Mouse (Mus musculus) cerebellum, adult 18-20 months (tissue): ENCODE measurements around the gene Pnrc2.
A peak's percentile ranks its signal among the peaks of the same experiment; 100 is the strongest.

Source experiments
- DNase-seq, 2 experiments: peaks; one replicate each; pipeline ENCODE4 v3.0.0; 2021

The Pnrc2 gene

GRCm38 (mm10) chr4:135868996-135869395 lies 4.7 kb downstream of the Pnrc2 start:
- no peak for DNase-seq

DNA sequence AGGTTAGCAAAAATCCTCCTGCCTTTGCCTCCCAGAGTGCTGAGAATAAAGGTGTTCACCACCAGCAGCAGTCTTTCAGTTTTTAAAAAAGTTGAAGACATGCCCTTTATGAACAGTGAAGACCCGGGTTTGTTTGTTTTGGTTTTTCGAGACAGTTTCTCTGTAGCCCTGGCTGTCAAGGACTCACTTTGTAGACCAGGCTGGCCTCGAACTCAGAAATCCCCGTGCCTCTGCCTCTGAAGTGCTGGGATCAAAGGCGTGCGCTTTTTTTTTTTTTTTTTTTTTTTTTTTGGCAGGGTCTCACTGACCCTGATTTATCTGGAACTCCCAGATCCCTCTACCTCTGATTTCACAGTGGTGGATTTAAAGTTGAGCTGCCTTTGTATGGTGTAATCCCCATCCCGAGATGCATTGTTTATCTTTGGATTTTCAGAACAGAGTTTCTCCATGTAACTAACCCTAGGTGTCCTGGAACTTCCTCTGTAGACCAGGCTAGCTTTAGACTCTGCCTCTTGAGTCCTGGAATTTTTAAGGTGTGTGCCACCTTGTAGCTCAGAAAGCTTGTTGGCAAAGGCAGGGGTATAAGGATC lies 16.0 kb downstream of the Pnrc2 start:
- no peak for DNase-seq

DNA sequence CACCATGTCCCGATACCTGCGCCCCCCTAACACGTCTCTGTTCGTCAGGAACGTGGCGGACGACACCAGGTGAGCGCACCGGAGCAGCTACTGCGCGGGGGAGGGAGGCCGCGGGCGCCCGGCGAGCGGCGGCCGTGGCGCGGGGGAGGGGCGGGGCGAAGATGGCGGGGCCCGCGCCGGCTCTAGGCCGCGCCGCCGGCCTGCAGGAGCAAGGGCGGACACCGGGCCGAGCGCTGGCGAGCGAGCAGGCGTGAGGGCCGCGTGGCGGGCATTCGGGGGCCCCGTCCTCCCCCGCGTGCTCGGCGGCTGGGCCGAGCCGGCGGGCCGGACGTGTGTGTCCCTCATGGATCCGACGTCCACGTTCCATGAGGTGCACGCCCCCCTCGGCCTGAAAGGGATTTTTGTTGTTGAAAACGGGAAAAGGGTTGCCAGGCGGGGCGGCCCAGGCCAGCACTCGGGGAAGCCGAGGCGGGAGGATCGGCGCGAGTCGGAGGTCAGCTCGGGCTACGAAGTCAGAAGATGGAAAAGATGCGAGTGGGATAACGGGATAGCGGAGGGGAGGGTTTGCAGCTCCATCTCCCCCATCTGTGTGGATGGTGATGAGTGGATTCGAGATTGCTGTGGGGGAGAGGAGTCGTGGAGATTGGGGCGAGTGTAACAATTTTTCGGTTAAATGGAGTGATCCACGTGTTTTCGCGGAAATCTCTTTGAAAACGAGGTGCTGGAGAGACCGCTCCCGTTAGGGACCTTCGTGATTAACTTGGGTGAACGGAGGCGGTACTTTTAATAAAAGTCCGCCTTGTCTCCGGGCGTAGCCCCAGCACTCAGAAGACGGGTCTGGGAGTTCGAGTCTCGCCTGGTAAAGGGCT lies 17.2 kb downstream of the Pnrc2 start:
- peak; percentile 19 to 55 for DNase-seq

DNA sequence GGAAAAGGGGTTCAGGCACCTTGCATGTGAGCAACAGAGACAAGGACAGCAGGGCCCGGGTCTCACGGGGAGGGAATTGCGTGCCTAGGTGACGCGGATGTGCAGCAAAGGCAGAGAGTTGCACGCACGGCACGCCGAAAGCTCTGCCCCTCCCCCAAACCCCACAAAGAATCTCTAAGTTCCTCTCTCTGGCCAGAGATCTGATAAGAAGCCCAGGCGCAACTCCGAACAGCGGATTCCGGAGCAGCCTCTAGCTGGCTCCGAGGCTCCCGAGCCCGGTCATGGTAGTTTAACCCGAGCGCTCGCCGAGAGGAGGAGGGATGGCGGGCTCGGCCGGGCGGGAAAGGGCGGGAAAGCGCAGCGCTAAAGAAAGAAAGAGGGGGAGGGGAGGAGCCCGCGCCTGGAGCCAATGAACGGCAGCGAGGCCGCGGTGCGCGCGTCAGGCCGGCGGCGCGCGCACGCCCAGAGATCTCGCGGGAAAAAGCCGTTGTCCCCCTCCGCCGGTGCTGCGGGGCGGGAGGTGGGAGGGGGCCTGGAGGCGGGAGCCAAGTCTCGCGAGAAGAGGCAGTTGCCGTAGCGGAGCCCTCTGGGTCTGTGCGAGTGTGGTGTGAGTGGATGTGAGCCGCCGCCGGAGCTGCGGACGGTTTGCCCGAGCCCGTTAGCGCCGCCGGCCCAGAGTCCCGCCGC lies 18.0 kb downstream of the Pnrc2 start, which contains the start of gene Srsf10:
Gene Srsf10, plus strand, starts transcription at position 212 of the 687 bp plus-strand sequence.
- DNase-seq = peak; percentile 94 to 95

DNA sequence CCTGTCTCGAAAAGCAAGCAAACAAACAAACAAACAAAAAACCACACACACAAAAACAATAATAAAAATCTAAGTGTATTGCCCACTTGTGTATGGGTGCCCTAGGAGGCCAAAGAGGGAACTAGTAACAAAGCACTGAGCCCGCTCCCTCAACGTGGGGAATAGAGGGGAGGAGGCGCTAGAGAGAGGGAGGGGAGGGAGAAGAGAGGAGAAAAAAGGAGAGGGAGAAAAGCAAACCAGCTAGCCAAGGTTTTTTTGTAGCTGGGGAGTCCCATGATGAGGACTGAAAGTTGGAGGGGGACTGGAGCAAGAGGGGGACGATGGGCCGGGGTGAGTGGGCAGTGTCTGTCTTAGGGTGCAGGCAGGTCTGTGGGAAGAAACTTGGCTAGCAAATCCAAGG lies 18.6 kb downstream of the Pnrc2 start:
- no peak for DNase-seq

DNA sequence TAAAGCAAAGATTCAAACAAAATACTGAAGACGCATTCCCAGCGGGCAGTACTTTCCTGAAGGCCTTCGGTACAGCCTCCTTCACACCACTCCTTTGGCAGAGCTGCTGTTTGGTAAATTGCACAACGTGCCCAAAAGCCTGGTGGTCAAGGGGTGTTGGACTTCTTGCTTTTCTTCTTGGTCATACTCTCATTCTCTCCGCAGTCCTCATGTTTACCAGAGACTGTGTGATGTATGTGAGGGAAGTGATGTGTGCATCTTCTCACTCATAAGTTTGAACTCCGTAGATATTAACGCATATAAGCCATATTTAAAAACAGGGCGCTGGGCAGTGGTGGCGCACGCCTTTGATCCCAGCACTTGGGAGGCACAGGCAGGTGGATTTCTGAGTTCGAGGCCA lies 19.0 kb downstream of the Pnrc2 start:
- no peak for DNase-seq

DNA sequence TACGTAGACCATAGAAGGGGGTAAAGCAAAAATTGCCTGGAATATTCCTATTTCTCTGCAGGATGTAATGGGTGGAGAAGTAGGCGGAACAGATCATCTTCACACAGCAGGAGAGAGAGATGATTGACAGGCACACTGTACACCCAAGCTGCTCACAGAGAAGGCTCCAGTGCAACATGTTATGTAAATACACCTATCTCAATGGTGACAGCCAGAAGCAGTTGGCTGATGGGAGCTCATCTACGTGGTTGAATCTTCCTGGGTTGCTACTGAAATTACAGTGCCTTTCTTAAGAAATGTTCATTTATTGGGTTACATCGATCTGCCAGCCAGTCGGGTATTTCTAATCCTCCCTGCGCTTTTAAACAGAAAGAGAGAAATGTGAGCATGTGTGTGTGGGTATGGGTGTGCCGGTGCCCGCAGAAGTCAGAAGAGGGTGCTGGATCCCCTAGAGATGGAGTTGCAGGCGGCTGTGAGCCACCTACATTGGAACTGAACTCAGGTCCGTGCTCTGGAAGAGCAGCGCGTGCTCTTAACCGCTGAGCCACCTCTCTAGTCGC lies 19.6 kb downstream of the Pnrc2 start:
- DNase-seq = no peak

DNA sequence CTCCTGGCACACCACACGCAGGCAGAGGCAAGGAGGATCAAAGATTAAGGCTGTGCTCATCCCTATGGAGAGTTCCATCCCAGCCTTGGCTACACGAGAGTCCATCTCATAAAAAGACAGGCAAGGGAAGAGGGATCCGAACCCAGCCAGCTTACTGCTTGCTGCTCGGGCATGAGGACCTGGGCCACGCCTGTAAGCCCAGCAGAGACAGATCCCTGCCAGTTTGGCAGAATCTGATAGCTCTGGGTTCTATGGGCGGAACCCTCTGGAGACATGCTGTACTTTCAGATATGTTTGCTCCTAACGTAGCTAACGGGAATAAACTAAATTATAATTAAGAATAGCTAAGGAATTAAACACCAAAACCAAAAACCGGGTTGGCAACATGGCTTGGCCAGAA lies 21.7 kb downstream of the Pnrc2 start:
- DNase-seq = no peak

DNA sequence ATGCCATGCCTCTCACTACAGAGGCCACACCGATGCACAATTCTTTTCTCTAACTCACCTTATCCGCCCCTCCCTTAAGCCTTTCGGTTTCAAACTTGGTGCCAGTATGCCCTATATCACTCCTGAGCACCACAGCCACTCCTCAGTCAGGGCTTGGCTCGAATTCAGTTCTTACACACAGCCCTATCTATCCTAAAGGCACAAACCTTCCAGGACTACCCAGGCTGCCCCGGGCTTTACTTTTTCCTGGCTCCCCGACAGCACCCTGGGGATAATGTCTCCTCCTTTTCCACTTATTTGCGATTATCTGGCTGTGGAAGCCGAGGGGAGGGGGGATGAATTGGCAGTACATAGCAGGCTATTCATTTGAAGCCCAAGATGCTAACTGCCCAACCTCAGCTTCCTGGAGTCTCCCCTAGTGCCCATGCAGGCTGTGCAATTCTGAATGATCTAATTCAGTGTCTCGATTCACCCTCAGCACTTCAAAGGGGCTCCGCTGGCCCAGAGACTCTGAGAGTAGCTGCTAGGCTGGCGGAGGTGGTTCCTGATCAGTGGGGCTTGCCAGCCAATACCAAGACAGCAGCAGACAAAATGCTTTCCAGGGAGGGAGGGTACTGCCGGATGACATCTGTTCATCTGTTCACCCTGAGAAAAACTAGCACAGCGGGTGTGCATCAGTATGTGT lies 23.1 kb downstream of the Pnrc2 start:
- DNase-seq = no peak

- DNase-seq = no peak
These were observed 26.1 kb downstream of the Pnrc2 start for GRCm38 (mm10) chr4:135847581-135847980.

GRCm38 (mm10) chr4:135844400-135844799 lies 29.2 kb downstream of the Pnrc2 start:
- DNase-seq = no peak

- no peak for DNase-seq
These were observed 34.2 kb downstream of the Pnrc2 start for GRCm38 (mm10) chr4:135839293-135840011.

DNA sequence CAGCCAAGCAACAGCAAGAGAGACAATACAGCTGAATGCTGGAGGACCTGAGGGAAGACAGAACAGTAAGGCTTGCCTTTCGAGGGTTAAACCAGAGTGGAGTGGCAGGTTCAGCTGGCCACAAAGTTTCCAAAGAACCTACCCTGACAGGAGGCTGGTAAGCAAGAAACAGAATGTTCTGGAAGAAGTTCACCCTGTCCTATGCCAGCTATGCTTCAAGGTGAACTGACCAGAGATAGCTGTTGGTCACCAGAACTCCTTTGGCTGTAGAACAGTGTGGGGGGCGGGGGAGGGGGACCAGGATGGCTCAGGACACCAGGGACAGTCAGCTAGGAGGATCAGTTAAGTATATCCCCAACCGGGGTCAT lies 34.7 kb downstream of the Pnrc2 start:
- no peak for DNase-seq

GRCm38 (mm10) chr4:135834124-135834717 lies 39.4 kb downstream of the Pnrc2 start:
- DNase-seq = no peak

DNA sequence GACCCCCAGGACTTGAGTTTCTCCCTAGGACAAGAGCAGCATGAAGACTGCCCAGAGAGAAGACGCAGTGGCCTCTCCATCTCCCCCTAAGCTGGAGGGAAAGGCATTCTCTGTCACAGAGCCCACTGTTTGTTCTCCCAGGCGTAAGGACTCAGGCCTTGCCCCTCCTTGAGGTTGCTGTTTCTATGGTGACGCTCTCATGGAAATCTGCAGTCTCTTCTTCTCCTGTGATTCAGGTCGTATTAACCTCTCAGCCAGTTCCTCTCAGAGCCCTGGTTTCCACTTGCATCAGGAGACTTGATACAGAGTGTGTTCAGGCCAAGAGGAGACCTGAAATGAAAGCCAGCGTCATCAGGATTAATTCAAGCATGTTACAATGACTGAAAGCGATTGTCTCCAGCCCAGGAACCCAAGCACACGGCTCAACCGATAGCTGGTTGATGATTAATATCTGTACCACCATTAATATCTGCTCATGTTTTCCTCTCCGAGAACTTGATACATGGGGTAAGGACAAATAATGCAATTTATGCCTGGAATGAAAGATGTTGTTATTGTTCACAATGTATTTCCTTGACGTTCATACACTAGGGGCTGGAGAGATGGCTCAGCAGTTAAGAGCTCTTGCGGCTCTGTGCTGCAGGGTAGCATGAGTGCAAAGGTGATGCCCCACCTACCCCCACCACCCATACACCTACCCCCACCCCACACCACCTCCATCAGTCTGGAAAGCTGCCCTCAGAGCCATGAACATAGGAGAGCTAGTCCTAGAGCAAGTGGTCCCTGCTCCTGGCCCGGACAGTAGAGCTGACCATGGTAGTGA lies 40.1 kb downstream of the Pnrc2 start:
- DNase-seq = no peak

DNA sequence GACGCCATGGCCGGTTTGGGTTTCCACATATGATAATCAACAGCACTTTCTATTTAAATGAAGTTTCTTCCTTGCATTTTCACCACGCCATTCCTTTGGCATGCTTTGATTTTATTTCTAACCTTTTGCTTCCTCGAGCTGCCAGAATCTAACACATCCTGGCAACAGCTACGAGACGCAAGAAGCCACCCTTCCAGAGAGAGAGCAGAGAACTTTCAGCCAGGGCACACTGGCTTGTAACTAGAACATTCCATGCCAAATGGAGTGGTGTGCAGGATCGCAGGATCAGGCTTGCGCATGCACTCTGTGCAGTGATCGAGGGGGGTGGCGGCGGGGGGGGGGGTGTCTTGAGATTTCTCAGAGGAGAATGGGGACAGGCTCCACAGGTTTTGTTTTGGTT lies 41.6 kb downstream of the Pnrc2 start:
- DNase-seq = no peak

DNA sequence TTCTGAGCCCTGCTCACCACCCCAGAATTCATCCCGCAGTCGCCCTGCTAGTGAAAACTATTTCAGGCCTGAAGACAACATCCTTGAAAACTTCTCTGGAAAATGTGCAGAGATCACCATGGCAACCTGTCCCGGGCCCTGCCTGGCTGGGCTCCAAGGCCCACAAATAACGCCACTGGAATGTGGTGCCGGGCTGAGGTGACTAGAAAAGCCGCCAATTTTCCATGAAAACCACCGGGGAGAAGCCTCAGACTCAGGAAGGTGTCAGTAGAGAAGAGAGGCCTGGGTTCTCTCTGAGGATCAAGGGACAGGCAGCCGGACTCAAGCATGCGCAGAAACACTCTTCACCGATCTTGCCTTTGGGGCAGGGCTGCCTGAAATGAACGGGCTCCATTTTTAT lies 45.2 kb downstream of the Pnrc2 start:
- DNase-seq = peak in 1 of 2 experiments; percentile 13

GRCm38 (mm10) chr4:135824254-135824653 lies 49.4 kb downstream of the Pnrc2 start:
- DNase-seq = no peak

GRCm38 (mm10) chr4:135823298-135823697 lies 50.4 kb downstream of the Pnrc2 start:
- no peak for DNase-seq

- no peak for DNase-seq
These were observed 51.9 kb downstream of the Pnrc2 start for GRCm38 (mm10) chr4:135821772-135822171.
